Mouse (Mus musculus) liver, adult 2 months (tissue): ENCODE results near the gene Btbd35f15. TPM values are rescaled to one million over a fixed set of nuclear protein-coding genes. Genes with fewer than 3 reads are reported as not detected.
"Not testable (repeated sequence)": the region's sequence is repeated elsewhere in the genome, so short reads cannot be mapped to it uniquely, and the experiment has no call there.

Source experiments
- DNase-seq: peaks from one replicate; pipeline ENCODE4 v3.0.0-alpha.2; 2011; ENCODE audit warnings: low read depth, low spot score; ENCODE audit errors: extremely low read depth
- H3K27ac ChIP-seq: fragments of 200-500 bp; replicated peaks from 2 replicates; pipeline ENCODE4 v1.5.1; 2012; ENCODE audit warnings: low read depth, mild to moderate bottlenecking, control low read depth, inconsistent platforms, low read length; ENCODE audit not compliant: insufficient read depth
- H3K27me3 ChIP-seq: fragments of 200-500 bp; 2 replicates; pipeline ENCODE4 v1.6.1; 2012; ENCODE audit warnings: mild to moderate bottlenecking, moderate library complexity, low read length, inconsistent platforms; ENCODE audit not compliant: control insufficient read depth, insufficient read depth
- H3K36me3 ChIP-seq: fragments of 200-500 bp; 2 replicates; pipeline ENCODE4 v1.6.1; 2012; ENCODE audit warnings: low read length, inconsistent platforms; ENCODE audit not compliant: control insufficient read depth, insufficient read depth
- H3K4me1 ChIP-seq: fragments of 200-500 bp; 2 replicates; pipeline ENCODE4 v1.6.1; 2011; ENCODE audit warnings: low read length; ENCODE audit not compliant: control insufficient read depth, insufficient read depth
- H3K4me3 ChIP-seq: fragments of 200-500 bp; 2 replicates; pipeline ENCODE4 v1.5.1; 2011; ENCODE audit warnings: low read depth, mild to moderate bottlenecking, control low read depth, low read length, moderate library complexity; ENCODE audit not compliant: insufficient read depth
- H3K79me2 ChIP-seq: fragments of 200-500 bp; 2 replicates; pipeline ENCODE4 v1.6.1; 2012; ENCODE audit warnings: inconsistent platforms, mild to moderate bottlenecking, low read length, moderate library complexity; ENCODE audit not compliant: control insufficient read depth, insufficient read depth
- H3K9ac ChIP-seq: fragments of 200-500 bp; 2 replicates; pipeline ENCODE4 v1.6.1; 2012; ENCODE audit warnings: low read depth, mild to moderate bottlenecking, control low read depth, inconsistent platforms, low read length
- WGBS: fragments of 180-500 bp; shearing (Covaris S2); methylation state at CpG from one replicate; pipeline ENCODE4 v1.1.7; 2018; 5-methylcytosine and 5-hydroxymethylcytosine counted together
- polyA plus RNA-seq: library from polyadenylated mRNA; depleted of rRNA; stranded (reverse); fragments of >200 nt; gene quantifications from 2 replicates; pipeline ENCODE4 v1.2.3, GENCODE M21; 2012; rRNA removed
- total RNA-seq: library from RNA; depleted of rRNA; stranded (reverse); fragments of >200 nt; gene quantifications from 2 replicates; pipeline ENCODE4 v1.2.3, GENCODE M21; 2014; rRNA removed

Gene Btbd35f15
- not detected in 2 replicates for total RNA-seq
- polyA plus RNA-seq, result not detected in 2 replicates

- H3K9ac ChIP-seq, H3K79me2 ChIP-seq, H3K36me3 ChIP-seq, H3K27ac ChIP-seq, H3K27me3 ChIP-seq, H3K4me3 ChIP-seq, DNase-seq, H3K4me1 ChIP-seq: not testable (repeated sequence)
- WGBS, result no CpG with 5 or more reads among the region's 3 CpGs
Observed at GRCm38 (mm10) chrX:33577214-33577613, at the start of gene Btbd35f15. Btbd35f15 (minus strand) TSS chrX:33577314.

Other genes starting within 250 kb of the Btbd35f15 start
- gene Btbd35f13, start 79.9 kb upstream of the Btbd35f15 start, total RNA-seq, result not detected in 2 replicates
- not detected in 2 replicates for gene Btbd35f13, start 79.9 kb upstream of the Btbd35f15 start, polyA plus RNA-seq
- not detected in 2 replicates for gene Btbd35f14, start 125.0 kb upstream of the Btbd35f15 start, total RNA-seq
- not detected in 2 replicates for gene Btbd35f14, start 125.0 kb upstream of the Btbd35f15 start, polyA plus RNA-seq